Mouse (Mus musculus) hindbrain, embryonic 16.5 days (tissue): Measurements from ENCODE around the gene Gmeb1. TPM values are rescaled to one million over a fixed set of nuclear protein-coding genes. Genes with fewer than 3 reads are reported as not detected.
A peak's percentile ranks its signal among the peaks of the same experiment; 100 is the strongest.

Source experiments
- ATAC-seq: fragments of 200-750 bp; cut with Nextera tagmentation; 2 replicates; pipeline ENCODE4 v1.8.0; 2017; ENCODE audit warnings: moderate TSS enrichment, moderate library complexity
- H3K27ac ChIP-seq: fragments of 300-500 bp; sonication (generic); 2 replicates; pipeline ENCODE4 v1.5.1; 2014; ENCODE audit warnings: low read depth, mild to moderate bottlenecking, control low read depth, low read length, moderate library complexity
- H3K27me3 ChIP-seq: fragments of 300-500 bp; sonication (generic); replicated peaks from 2 replicates; pipeline ENCODE4 v1.6.1; 2014; ENCODE audit warnings: low read length; ENCODE audit not compliant: control insufficient read depth, insufficient read depth
- H3K36me3 ChIP-seq: fragments of 300-500 bp; sonication (generic); 2 replicates; pipeline ENCODE4 v1.6.1; 2014; ENCODE audit warnings: mild to moderate bottlenecking, low read length, moderate library complexity, mixed read lengths; ENCODE audit not compliant: control insufficient read depth, insufficient read depth
- H3K4me1 ChIP-seq: fragments of 300-500 bp; sonication (generic); 2 replicates; pipeline ENCODE4 v1.6.1; 2014; ENCODE audit warnings: low read depth, low read length; ENCODE audit not compliant: control insufficient read depth, insufficient read depth
- H3K4me2 ChIP-seq: fragments of 300-500 bp; sonication (generic); 2 replicates; pipeline ENCODE4 v1.6.1; 2014; ENCODE audit warnings: mild to moderate bottlenecking, low read length, control low read depth, moderate library complexity
- H3K4me3 ChIP-seq: fragments of 300-500 bp; sonication (generic); 2 replicates; pipeline ENCODE4 v1.5.1; 2014; ENCODE audit warnings: mild to moderate bottlenecking, low read length, control low read depth, moderate library complexity
- H3K9ac ChIP-seq: fragments of 300-500 bp; sonication (generic); 2 replicates; pipeline ENCODE4 v1.6.1; 2014; ENCODE audit warnings: low read depth, mild to moderate bottlenecking, control low read depth, low read length, moderate library complexity
- H3K9me3 ChIP-seq: fragments of 300-500 bp; sonication (generic); 2 replicates; pipeline ENCODE4 v1.6.1; 2014; ENCODE audit warnings: mild to moderate bottlenecking, low read length, moderate library complexity; ENCODE audit not compliant: control insufficient read depth
- WGBS: fragments of 180-500 bp; shearing (Covaris S2); extraction: QIAGEN DNeasy Blood & Tissue Kit; methylation state at CpG from one replicate; pipeline ENCODE4 v1.1.7; 2014; 5-methylcytosine and 5-hydroxymethylcytosine counted together
- polyA plus RNA-seq: library from polyadenylated mRNA; unstranded; fragments of >200 nt; fragmentation: Nextera tagmentation; extraction: Ambion mirVana; gene quantifications from 2 replicates; pipeline ENCODE4 v1.2.1, GENCODE M21; 2015

Gmeb1 gene
- polyA plus RNA-seq, 1 experiment from 2014 or later = 37.6 TPM

DNA sequence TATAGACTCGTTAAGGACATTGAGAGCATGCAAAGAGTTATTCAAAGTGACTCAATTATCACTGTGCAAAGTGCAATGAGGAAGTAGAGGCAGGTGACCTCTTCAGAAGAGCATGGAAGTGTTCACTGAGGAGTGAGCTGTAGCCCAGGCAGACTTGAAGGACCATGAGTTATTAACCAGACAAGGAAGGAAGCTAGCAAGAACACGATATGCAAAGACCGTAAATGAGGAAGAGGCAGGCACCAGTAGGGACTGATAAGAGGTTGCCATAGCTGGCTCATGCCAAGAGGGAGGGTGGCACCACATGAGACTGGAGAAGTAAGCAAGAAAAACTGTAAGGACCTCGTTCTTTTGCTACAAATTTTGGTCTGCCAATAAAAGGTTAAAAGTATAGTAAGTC lies 46.6 kb downstream of the Gmeb1 start:
- Histone ChIP-seq H3K27me3 (no peaks in the 10 kb centered on the region), H3K4me3 (no peak overlapping the region), H3K27ac (no peak overlapping the region), H3K4me2 (no peak overlapping the region), H3K9ac (no peak overlapping the region), H3K4me1 (peaks cover 10% of the 10 kb centered on the region), H3K36me3 (no peaks in the 10 kb centered on the region), H3K9me3 (no peaks in the 10 kb centered on the region)
- no peak for ATAC-seq
- WGBS = 82% methylated on average over 4 of the region's 4 CpGs

GRCm38 (mm10) chr4:132211953-132212734 lies 49.3 kb downstream of the Gmeb1 start, which contains the start of gene Ythdf2:
TSS of gene Ythdf2 (minus strand) at chr4:132212303.
- ATAC-seq = peak; percentile 98
- Histone ChIP-seq H3K4me2 (peak within 1 kb of the TSS; percentile 85), H3K4me3 (peak within 1 kb of the TSS; percentile 72), H3K9me3 (no peaks in the 10 kb centered on the region), H3K36me3 (peaks cover 4% of the 10 kb centered on the region; the same call in 1 of the 2 replicates), H3K27ac (peak within 1 kb of the TSS; percentile 94), H3K4me1 (peaks cover 18% of the 10 kb centered on the region), H3K9ac (peak within 1 kb of the TSS; percentile 99), H3K27me3 (no peaks in the 10 kb centered on the region)
- under 1% methylated on average over 42 of the region's 78 CpGs for WGBS

DNA sequence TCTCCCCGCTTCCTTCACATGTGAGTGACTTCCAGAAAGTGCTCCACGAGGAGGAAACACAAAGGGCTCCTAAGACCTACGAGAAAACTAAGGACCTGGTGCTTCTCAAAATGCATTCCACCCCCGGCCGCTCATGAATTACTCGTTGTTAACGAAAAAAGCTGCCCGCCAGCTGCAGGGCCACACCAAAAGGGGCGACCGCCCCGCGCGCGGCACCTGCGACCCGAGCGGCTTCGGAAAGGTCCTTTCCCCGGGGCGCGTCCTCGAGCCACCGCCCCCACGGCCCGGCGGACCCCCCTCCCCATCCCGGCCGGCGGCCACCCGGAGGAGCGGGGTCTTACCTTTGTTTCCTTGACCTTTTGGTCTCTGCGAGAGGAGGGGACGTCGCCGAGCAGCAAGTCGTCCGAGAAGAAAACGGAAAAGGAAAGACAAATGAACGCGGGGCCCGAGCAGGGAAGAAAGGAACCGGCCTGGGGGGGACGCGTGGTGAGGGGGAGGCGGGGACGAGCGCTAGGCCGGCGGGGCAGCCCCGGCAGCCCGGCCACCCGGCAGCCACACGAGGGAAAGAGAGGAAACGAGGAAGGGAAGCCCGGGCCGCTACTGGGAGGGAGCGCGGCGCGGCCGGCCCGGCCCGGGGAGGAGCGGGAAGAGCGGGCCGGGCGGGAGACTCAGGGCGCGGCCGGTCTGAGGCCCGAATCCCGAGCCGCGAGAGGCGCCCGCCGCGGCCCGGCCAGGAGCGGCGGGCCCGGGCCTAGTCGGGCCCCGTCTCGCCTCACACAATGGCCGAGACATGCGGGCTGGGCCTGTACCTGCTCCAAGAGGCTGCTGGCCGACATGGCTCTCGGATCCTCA lies 50.1 kb downstream of the Gmeb1 start:
- Histone ChIP-seq H3K9ac (peak overlapping the region; percentile 99), H3K9me3 (no peaks in the 10 kb centered on the region), H3K4me2 (peak overlapping the region; percentile 85), H3K4me3 (peak overlapping the region; percentile 72), H3K36me3 (peaks cover 5% of the 10 kb centered on the region; the same call in 1 of the 2 replicates), H3K27me3 (no peaks in the 10 kb centered on the region), H3K4me1 (peaks cover 18% of the 10 kb centered on the region), H3K27ac (peak overlapping the region; percentile 94)
- WGBS = under 1% methylated on average over 62 of the region's 89 CpGs
- ATAC-seq = peak; percentile 88

DNA sequence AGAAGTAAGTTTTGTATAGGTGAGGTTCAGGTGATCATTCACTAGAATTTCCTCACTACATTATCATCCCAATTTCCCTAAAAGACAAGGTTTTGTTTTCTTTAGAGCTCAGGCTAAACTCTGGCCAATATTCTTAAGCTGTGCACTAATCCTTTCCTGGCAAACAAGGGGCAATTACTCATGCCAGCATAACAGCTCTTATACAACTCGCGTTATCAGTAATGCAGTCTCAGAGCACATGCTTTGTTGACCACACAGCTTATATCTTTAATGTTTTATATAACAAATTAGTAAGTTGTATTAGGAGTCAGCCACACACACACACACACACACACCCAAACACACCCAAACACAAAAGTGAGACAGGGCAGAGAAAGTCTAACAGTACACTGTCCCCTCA lies 51.1 kb downstream of the Gmeb1 start:
- no peak for ATAC-seq
- Histone ChIP-seq H3K4me1 (peaks cover 18% of the 10 kb centered on the region), H3K4me3 (peak overlapping the region; percentile 72), H3K9me3 (no peaks in the 10 kb centered on the region), H3K4me2 (peak overlapping the region; percentile 85), H3K36me3 (peaks cover 5% of the 10 kb centered on the region; the same call in 1 of the 2 replicates), H3K27me3 (no peaks in the 10 kb centered on the region), H3K9ac (peak overlapping the region; percentile 99), H3K27ac (no peak overlapping the region)
- WGBS = 41% methylated on average over 2 of the region's 2 CpGs

GRCm38 (mm10) chr4:132209299-132209698 lies 52.1 kb downstream of the Gmeb1 start:
- H3K4me2 ChIP-seq = no peak overlapping the region
- ATAC-seq = no peak
- H3K27me3 ChIP-seq = no peaks in the 10 kb centered on the region
- no peak overlapping the region for H3K4me3 ChIP-seq
- H3K4me1 ChIP-seq = peaks cover 18% of the 10 kb centered on the region
- H3K9me3 ChIP-seq = no peaks in the 10 kb centered on the region
- H3K9ac ChIP-seq = no peak overlapping the region
- 97% methylated on average over 2 of the region's 2 CpGs for WGBS
- peaks cover 5% of the 10 kb centered on the region; the same call in 1 of the 2 replicates for H3K36me3 ChIP-seq
- no peak overlapping the region for H3K27ac ChIP-seq

DNA sequence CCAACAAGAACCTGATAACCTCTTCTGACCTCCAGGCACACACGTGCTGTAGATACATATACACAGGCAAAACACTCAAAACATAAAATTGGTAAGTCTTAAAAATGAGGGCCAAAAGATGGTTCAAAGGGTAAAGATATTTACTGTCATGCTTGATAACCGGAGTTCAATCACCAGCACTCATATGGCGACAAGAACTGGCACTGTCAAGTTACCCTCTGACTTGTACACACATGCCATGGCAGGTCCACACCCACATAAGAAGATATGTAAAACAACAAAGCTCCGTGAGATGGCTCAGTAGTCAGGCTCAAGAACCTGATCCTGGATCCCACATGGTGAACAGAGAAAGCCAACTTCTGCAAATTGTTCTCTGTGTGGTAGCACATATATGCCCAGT lies 54.1 kb downstream of the Gmeb1 start:
- H3K9ac ChIP-seq = no peak overlapping the region
- H3K27me3 ChIP-seq = no peaks in the 10 kb centered on the region
- ATAC-seq = no peak
- WGBS = 94% methylated on average over 4 of the region's 4 CpGs
- H3K4me1 ChIP-seq = peaks cover 21% of the 10 kb centered on the region
- no peak overlapping the region for H3K4me3 ChIP-seq
- H3K27ac ChIP-seq = no peak overlapping the region
- H3K9me3 ChIP-seq = no peaks in the 10 kb centered on the region
- no peak overlapping the region for H3K4me2 ChIP-seq
- peaks cover 13% of the 10 kb centered on the region; the same call in 1 of the 2 replicates for H3K36me3 ChIP-seq

- H3K9ac ChIP-seq = no peak overlapping the region
- no peaks in the 10 kb centered on the region for H3K27me3 ChIP-seq
- no peak overlapping the region for H3K4me2 ChIP-seq
- no peak for ATAC-seq
- peaks cover 4% of the 10 kb centered on the region; the same call in 1 of the 2 replicates for H3K36me3 ChIP-seq
- H3K27ac ChIP-seq = no peak overlapping the region
- H3K4me3 ChIP-seq = no peak overlapping the region
- H3K4me1 ChIP-seq = peaks cover 17% of the 10 kb centered on the region
- no peaks in the 10 kb centered on the region for H3K9me3 ChIP-seq
Measured at GRCm38 (mm10) chr4:132198771-132199170, 62.6 kb downstream of the Gmeb1 start.

DNA sequence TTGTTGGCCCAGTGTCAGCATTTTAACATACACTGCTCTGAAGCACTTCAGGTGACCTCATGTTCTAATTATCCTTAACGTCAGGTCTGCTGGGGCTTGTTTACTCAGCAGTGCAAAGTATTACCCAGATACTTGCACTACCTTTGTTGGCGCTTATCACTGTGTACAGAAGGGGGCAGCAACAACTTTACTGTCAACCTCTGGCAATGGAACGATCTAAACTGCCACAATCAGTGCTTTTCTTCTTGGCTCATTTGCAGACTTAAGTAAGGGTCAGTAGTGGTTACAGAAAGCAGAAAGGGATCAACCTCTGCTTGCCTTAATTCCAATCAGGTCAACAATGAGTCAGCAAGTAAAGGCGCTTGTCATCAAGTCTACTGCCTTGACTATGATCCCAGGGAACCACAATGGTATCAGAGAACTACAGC lies 63.1 kb downstream of the Gmeb1 start:
- Histone ChIP-seq H3K27me3 (no peaks in the 10 kb centered on the region), H3K9ac (no peak overlapping the region), H3K36me3 (peaks cover 3% of the 10 kb centered on the region; the same call in 1 of the 2 replicates), H3K4me3 (no peak overlapping the region), H3K4me2 (no peak overlapping the region), H3K27ac (no peak overlapping the region), H3K9me3 (no peaks in the 10 kb centered on the region), H3K4me1 (peaks cover 15% of the 10 kb centered on the region)
- 57% methylated on average over 4 of the region's 4 CpGs for WGBS
- no peak for ATAC-seq

DNA sequence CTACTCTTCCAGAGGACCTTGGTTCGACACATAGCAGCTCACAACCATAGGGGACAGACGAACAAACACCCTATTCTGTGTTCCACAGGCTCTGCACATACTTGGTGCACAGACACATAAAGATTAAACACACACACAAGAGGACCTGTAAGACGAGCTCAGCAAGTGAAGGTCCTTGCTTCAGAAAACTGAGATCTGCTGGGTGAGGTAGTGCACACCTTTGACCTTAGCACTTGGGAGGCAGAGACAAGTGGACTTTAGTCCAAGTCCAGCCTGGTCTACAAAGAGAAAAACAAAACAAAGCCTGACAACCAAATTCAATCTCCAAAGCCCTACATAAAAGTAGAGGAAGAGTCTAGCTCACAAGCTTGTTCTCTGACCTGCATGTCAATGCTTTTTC lies 66.4 kb downstream of the Gmeb1 start:
- H3K27me3 ChIP-seq = no peaks in the 10 kb centered on the region
- no peak overlapping the region for H3K27ac ChIP-seq
- no peak overlapping the region for H3K4me3 ChIP-seq
- no peaks in the 10 kb centered on the region for H3K36me3 ChIP-seq
- no peak overlapping the region for H3K9ac ChIP-seq
- H3K9me3 ChIP-seq = no peaks in the 10 kb centered on the region
- peaks cover 2% of the 10 kb centered on the region; the same call in 1 of the 2 replicates for H3K4me1 ChIP-seq
- no peak for ATAC-seq
- WGBS = 86% methylated on average over 3 of the region's 3 CpGs
- H3K4me2 ChIP-seq = no peak overlapping the region
